Mouse (Mus musculus): Measurements from ENCODE around the gene Ssh3.

GRCm38 (mm10) chr19:4262756-4263155 lies 6.2 kb downstream of the Ssh3 start:
- no peak for TF ChIP-seq GATA1 (IDR thresholded peaks at IDR 0.05; ENCODE audit: low read length)
- TF ChIP-seq TAL1 (IDR thresholded peaks at IDR 0.05; ENCODE audit: low read length), result no peak
